Comparison of ENCODE assay signal across 7 mouse cellular contexts in the genomic region with DNA sequence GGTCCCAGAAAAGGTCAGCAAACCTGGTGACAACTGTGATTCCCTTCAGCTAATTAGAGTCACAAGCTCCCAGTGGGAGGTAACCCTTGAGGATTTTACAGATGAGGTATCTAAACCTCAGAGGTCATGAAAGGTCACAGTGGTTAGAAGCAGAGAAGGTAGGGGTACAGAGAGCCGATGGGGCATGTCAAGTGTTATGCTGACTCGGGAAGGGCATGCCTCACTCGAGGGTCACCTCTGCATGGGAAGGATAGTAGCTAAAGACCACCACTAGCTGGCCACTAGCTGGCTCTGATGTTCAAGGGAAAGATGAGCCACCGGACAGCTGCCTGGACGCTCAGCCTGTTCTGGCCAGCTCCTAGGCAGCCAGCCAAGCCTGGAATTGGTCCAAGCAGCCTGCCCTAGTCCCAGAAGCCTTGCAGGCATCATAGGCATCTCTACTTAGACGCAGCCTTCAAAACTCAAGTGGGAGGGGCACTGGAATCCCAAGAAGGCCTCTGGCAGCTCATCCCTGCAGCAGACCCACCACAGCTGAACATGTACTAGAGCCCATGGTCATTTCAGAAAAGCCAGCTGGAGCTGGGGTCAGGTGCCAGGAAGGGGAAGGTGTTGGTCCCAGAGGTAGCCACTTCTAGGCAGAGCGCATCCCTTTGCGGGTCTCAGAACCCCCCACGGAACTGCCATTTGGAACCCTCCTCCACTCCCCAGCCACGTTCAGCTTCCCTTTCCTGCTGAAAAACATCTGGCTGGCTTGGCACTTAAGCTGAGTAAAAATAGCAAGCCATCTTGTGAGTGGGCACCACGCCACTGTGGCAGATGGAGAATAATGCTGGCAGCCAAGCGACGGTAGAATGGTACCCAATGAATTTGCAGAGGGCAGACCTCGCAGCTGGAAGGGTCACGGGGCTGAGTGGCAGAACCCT.
A peak's percentile ranks its signal among the peaks of the same experiment; 100 is the strongest.
DNase-seq lines count a peak whose midpoint lies in the region; ATAC-seq and TF ChIP-seq lines count a peak whose summit lies in the region.

No protein-coding gene starts in this region.

- peaks cover 15% of the 10 kb centered on the region for H3K4me1 ChIP-seq in embryonic facial prominence, embryonic 13.5 days
- peaks cover 27% of the 10 kb centered on the region for H3K4me1 ChIP-seq in heart, embryonic 10.5 days
- 0 out of 2 replicates have a peak, but pooled peaks cover 6% of the 10 kb centered on the region for H3K4me1 ChIP-seq in kidney, embryonic 14.5 days (ENCODE audit: control insufficient read depth, insufficient read depth, low read length)
- H3K4me1 ChIP-seq in limb, embryonic 13.5 days, result peaks cover 19% of the 10 kb centered on the region
- peaks cover 10% of the 10 kb centered on the region for H3K4me1 ChIP-seq in neural tube, embryonic 12.5 days

- peak overlapping the region; percentile 28 for H3K4me2 ChIP-seq in embryonic facial prominence, embryonic 13.5 days
- no peak overlapping the region for H3K4me2 ChIP-seq in kidney, embryonic 14.5 days (replicated peaks; ENCODE audit: low read depth, low read length)
- no peak overlapping the region for H3K4me2 ChIP-seq in limb, embryonic 13.5 days (replicated peaks)
- no peak overlapping the region for H3K4me2 ChIP-seq in neural tube, embryonic 12.5 days (replicated peaks)

- no peak overlapping the region for H3K4me3 ChIP-seq in embryonic facial prominence, embryonic 13.5 days
- no peak overlapping the region for H3K4me3 ChIP-seq in heart, embryonic 10.5 days
- H3K4me3 ChIP-seq in kidney, embryonic 14.5 days (ENCODE audit: low read length), result no peak overlapping the region
- no peak overlapping the region for H3K4me3 ChIP-seq in limb, embryonic 13.5 days
- no peak overlapping the region for H3K4me3 ChIP-seq in neural tube, embryonic 12.5 days

- DNase-seq in brain, embryonic 14.5 days (ENCODE audit: low read depth), result peak; percentile 94
- DNase-seq in heart, embryonic 10.5 days (ENCODE audit: low spot score), result peak; percentile 85
- DNase-seq in urinary bladder, postnatal 10 days (ENCODE audit: low spot score), result peak; percentile 59

- peak; percentile 16; the same call in 1 of the 2 replicates for TF ChIP-seq CTCF in brain, embryonic 14.5 days (IDR thresholded peaks at IDR 0.05; ENCODE audit: borderline replicate concordance, extremely low read depth, insufficient read depth, insufficient read length)

- peaks cover 13% of the 10 kb centered on the region; the same call in 1 of the 2 replicates for H3K27me3 ChIP-seq in embryonic facial prominence, embryonic 13.5 days
- H3K27me3 ChIP-seq in heart, embryonic 10.5 days (ENCODE audit: insufficient read depth, poor library complexity, severe bottlenecking), result peaks cover 47% of the 10 kb centered on the region
- H3K27me3 ChIP-seq in kidney, embryonic 14.5 days (ENCODE audit: control insufficient read depth, insufficient read depth, low read length), result 0 out of 2 replicates have a peak, but pooled peaks cover 4% of the 10 kb centered on the region
- peaks cover 30% of the 10 kb centered on the region for H3K27me3 ChIP-seq in limb, embryonic 13.5 days
- H3K27me3 ChIP-seq in neural tube, embryonic 12.5 days (replicated peaks), result no peaks in the 10 kb centered on the region; the same call in 1 of the 2 replicates

- ATAC-seq in embryonic facial prominence, embryonic 13.5 days (ENCODE audit: insufficient number of reproducible peaks, insufficient read depth, low FRiP score, low TSS enrichment, low read depth), result peak; percentile 38; the same call in 1 of the 2 replicates
- ATAC-seq in kidney, embryonic 14.5 days (ENCODE audit: low FRiP score, low TSS enrichment), result peak; percentile 78
- peak; percentile 78 for ATAC-seq in limb, embryonic 13.5 days (ENCODE audit: low FRiP score, low read depth)
- peak; percentile 50 for ATAC-seq in neural tube, embryonic 12.5 days (ENCODE audit: low FRiP score, low read depth)

- 29% methylated on average over 15 of the region's 15 CpGs for WGBS in embryonic facial prominence, embryonic 13.5 days
- WGBS in heart, embryonic 10.5 days, result 48% methylated on average over 15 of the region's 15 CpGs
- 39% methylated on average over 15 of the region's 15 CpGs for WGBS in kidney, embryonic 14.5 days
- 33% methylated on average over 15 of the region's 15 CpGs for WGBS in limb, embryonic 13.5 days
- WGBS in neural tube, embryonic 12.5 days, result 58% methylated on average over 15 of the region's 15 CpGs

- no peak overlapping the region for H3K9ac ChIP-seq in embryonic facial prominence, embryonic 13.5 days
- no peak overlapping the region for H3K9ac ChIP-seq in kidney, embryonic 14.5 days (ENCODE audit: low read depth, low read length)
- no peak overlapping the region for H3K9ac ChIP-seq in limb, embryonic 13.5 days
- H3K9ac ChIP-seq in neural tube, embryonic 12.5 days, result no peak overlapping the region

- no peaks in the 10 kb centered on the region for H3K9me3 ChIP-seq in embryonic facial prominence, embryonic 13.5 days
- no peaks in the 10 kb centered on the region for H3K9me3 ChIP-seq in heart, embryonic 10.5 days
- no peaks in the 10 kb centered on the region for H3K9me3 ChIP-seq in kidney, embryonic 14.5 days (ENCODE audit: control insufficient read depth, low read length)
- peaks cover 10% of the 10 kb centered on the region; the same call in 1 of the 2 replicates for H3K9me3 ChIP-seq in limb, embryonic 13.5 days
- 0 out of 2 replicates have a peak, but pooled peaks cover 7% of the 10 kb centered on the region for H3K9me3 ChIP-seq in neural tube, embryonic 12.5 days

- H3K36me3 ChIP-seq in embryonic facial prominence, embryonic 13.5 days, result no peaks in the 10 kb centered on the region
- H3K36me3 ChIP-seq in heart, embryonic 10.5 days, result no peaks in the 10 kb centered on the region
- no peaks in the 10 kb centered on the region for H3K36me3 ChIP-seq in kidney, embryonic 14.5 days (ENCODE audit: control insufficient read depth, insufficient read depth, low read length)
- H3K36me3 ChIP-seq in limb, embryonic 13.5 days, result no peaks in the 10 kb centered on the region
- H3K36me3 ChIP-seq in neural tube, embryonic 12.5 days, result no peaks in the 10 kb centered on the region

- peak overlapping the region; percentile 71 for H3K27ac ChIP-seq in embryonic facial prominence, embryonic 13.5 days
- H3K27ac ChIP-seq in heart, embryonic 10.5 days, result peak overlapping the region; percentile 3; the same call in 1 of the 2 replicates
- no peak overlapping the region for H3K27ac ChIP-seq in kidney, embryonic 14.5 days (ENCODE audit: low read depth, low read length)
- H3K27ac ChIP-seq in limb, embryonic 13.5 days, result peak overlapping the region; percentile 17; the same call in 1 of the 2 replicates
- H3K27ac ChIP-seq in neural tube, embryonic 12.5 days, result no peak overlapping the region

- TF ChIP-seq POLR2A in brain, embryonic 14.5 days (IDR thresholded peaks at IDR 0.05; ENCODE audit: borderline replicate concordance, extremely low read depth, insufficient read depth, insufficient read length, poor library complexity, severe bottlenecking), result no peak

Comparison
In these comparisons a context has a peak if more than half of its experiments do, and no peak if none do; other contexts are left out.
1. H3K27ac ChIP-seq: peak in embryonic facial prominence, embryonic 13.5 days (single experiment), heart, embryonic 10.5 days (single experiment) and limb, embryonic 13.5 days (single experiment); none in kidney, embryonic 14.5 days (single experiment) and neural tube, embryonic 12.5 days (single experiment).
2. Peak in every context shown above with its lines, with median percentiles within 50 percentile points of each other: DNase-seq and ATAC-seq.